Mouse (Mus musculus) stomach, postnatal 0 days (tissue): Measurements from ENCODE around the gene Gm21988.

Experiments
- CTCF ChIP-seq: IDR thresholded peaks from 2 replicates; pipeline ENCODE4 v1.5.1; 2016; ENCODE audit warnings: antibody characterized with exemption, low read depth, mild to moderate bottlenecking, moderate library complexity
- EP300 ChIP-seq: optimal IDR thresholded peaks from 2 replicates; pipeline ENCODE3; 2016; ENCODE audit warnings: antibody characterized with exemption

- no peak for TF ChIP-seq EP300
- TF ChIP-seq CTCF = no peak
Observed at GRCm38 (mm10) chr11:70227661-70228245, 11.9 kb downstream of the Gm21988 start.
